Mouse (Mus musculus) forebrain, embryonic 12.5 days (tissue): ENCODE results near the gene Ifih1. TPM values are rescaled to one million over a fixed set of nuclear protein-coding genes. Genes with fewer than 3 reads are reported as not detected.

Experiments
- ATAC-seq: fragments of 200-750 bp; cut with Nextera tagmentation; 2 replicates; pipeline ENCODE4 v1.8.0; 2017; ENCODE audit warnings: moderate TSS enrichment; ENCODE audit not compliant: low FRiP score
- H3K27ac ChIP-seq: fragments of 300-500 bp; sonication (generic); 2 replicates; pipeline ENCODE4 v1.5.1; 2016; ENCODE audit warnings: mild to moderate bottlenecking
- H3K27me3 ChIP-seq: fragments of 300-500 bp; sonication (generic); 2 replicates; pipeline ENCODE4 v1.6.1; 2016; ENCODE audit warnings: mild to moderate bottlenecking
- H3K36me3 ChIP-seq: fragments of 300-500 bp; sonication (generic); replicated peaks from 2 replicates; pipeline ENCODE4 v1.6.1; 2016; ENCODE audit warnings: mild to moderate bottlenecking
- H3K4me1 ChIP-seq: fragments of 300-500 bp; sonication (generic); 2 replicates; pipeline ENCODE4 v1.6.1; 2016
- H3K4me2 ChIP-seq: fragments of 300-500 bp; sonication (generic); 2 replicates; pipeline ENCODE4 v1.6.1; 2016; ENCODE audit warnings: mild to moderate bottlenecking, moderate library complexity
- H3K4me3 ChIP-seq: fragments of 300-500 bp; sonication (generic); replicated peaks from 2 replicates; pipeline ENCODE4 v1.5.1; 2016; ENCODE audit warnings: mild to moderate bottlenecking
- H3K9ac ChIP-seq: fragments of 300-500 bp; sonication (generic); 2 replicates; pipeline ENCODE4 v1.6.1; 2016; ENCODE audit warnings: mild to moderate bottlenecking
- H3K9me3 ChIP-seq: fragments of 300-500 bp; sonication (generic); 2 replicates; pipeline ENCODE4 v1.6.1; 2016
- WGBS: fragments of 180-500 bp; shearing (Covaris S2); methylation state at CpG from one replicate; pipeline ENCODE4 v1.1.7; 2016; 5-methylcytosine and 5-hydroxymethylcytosine counted together
- polyA plus RNA-seq: library from polyadenylated mRNA; unstranded; fragments of >200 nt; fragmentation: Nextera tagmentation; extraction: Ambion mirVana; gene quantifications from 2 replicates; pipeline ENCODE4 v1.2.1, GENCODE M21; 2016

Ifih1 gene
- 1.5 and 1.9 TPM in 2 replicates for polyA plus RNA-seq

GRCm38 (mm10) chr2:62646014-62646645 is at the start of gene Ifih1:
Ifih1 (minus strand) TSS chr2:62646255.
- peak within 1 kb of the TSS; percentile 53; the same call in 1 of the 2 replicates for H3K27ac ChIP-seq
- ATAC-seq, result peak; percentile 91
- peaks cover 11% of the 10 kb centered on the region for H3K27me3 ChIP-seq
- peak within 1 kb of the TSS; percentile 68 for H3K4me2 ChIP-seq
- H3K9ac ChIP-seq, result peak within 1 kb of the TSS; percentile 47
- peaks cover 16% of the 10 kb centered on the region for H3K4me1 ChIP-seq
- WGBS, result 2% methylated on average over 30 of the region's 30 CpGs
- H3K9me3 ChIP-seq, result no peaks in the 10 kb centered on the region
- H3K36me3 ChIP-seq, result no peaks in the 10 kb centered on the region
- peak within 1 kb of the TSS; percentile 47 for H3K4me3 ChIP-seq

DNA sequence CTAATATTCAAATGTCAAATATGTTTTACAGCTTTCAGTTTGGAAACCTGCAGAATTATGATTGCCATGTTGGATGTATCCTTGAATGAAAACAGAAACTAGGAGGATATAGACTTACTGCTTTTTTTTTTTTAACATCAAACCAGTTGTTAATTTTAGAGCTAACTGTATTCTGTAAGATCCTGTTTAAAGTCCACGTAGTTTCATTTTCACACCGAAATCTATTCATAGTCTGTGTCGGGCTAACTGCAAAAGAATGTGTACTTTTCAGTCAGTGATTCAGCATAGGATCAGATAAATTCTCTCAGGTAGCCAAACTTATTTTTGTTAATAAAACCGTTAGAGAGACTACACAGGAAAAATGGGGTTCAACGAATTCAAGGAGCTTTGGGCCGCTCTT is 39.9 kb upstream of the Ifih1 start:
- H3K27me3 ChIP-seq, result no peaks in the 10 kb centered on the region
- no peaks in the 10 kb centered on the region for H3K36me3 ChIP-seq
- H3K9ac ChIP-seq, result no peak overlapping the region
- H3K4me3 ChIP-seq, result no peak overlapping the region
- 92% methylated on average over 6 of the region's 6 CpGs for WGBS
- H3K4me2 ChIP-seq, result no peak overlapping the region
- no peak overlapping the region for H3K27ac ChIP-seq
- ATAC-seq, result no peak
- H3K4me1 ChIP-seq, result no peaks in the 10 kb centered on the region; the same call in 1 of the 2 replicates
- H3K9me3 ChIP-seq, result no peaks in the 10 kb centered on the region

DNA sequence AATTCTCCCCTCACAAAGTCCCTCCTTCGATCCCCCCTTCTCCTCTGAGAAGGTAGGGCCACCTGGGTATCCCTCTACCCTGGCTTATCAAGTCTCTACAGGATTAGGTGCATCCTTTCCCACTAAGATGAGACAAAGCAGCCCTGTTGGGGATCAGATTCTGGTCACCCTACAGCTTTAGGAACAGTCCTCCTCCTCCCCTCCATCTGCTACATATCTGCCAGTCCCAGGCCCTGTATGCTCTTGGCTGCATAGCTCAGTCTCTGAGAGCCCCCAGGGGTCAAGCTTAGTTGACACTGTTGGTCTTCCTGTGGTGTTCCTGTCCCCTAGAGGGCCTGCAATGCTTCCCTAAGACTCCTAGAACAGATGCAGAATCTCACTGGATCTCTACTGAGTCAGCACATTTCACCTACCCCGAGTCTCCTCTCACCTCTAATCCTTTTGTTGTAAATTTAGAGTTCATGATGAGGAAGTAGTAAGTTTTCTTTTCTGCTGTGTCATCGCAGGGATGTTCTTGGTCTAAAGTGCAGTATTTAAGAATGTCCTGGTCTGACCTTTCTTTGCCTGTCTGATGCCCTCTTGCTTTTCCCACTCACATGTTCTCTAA is 39.0 kb upstream of the Ifih1 start:
- Histone ChIP-seq H3K4me1 (no peaks in the 10 kb centered on the region; the same call in 1 of the 2 replicates), H3K9me3 (no peaks in the 10 kb centered on the region), H3K9ac (no peak overlapping the region), H3K27me3 (no peaks in the 10 kb centered on the region), H3K4me2 (no peak overlapping the region), H3K36me3 (no peaks in the 10 kb centered on the region), H3K4me3 (no peak overlapping the region), H3K27ac (no peak overlapping the region)
- 64% methylated on average over 3 of the region's 3 CpGs for WGBS
- ATAC-seq, result no peak

DNA sequence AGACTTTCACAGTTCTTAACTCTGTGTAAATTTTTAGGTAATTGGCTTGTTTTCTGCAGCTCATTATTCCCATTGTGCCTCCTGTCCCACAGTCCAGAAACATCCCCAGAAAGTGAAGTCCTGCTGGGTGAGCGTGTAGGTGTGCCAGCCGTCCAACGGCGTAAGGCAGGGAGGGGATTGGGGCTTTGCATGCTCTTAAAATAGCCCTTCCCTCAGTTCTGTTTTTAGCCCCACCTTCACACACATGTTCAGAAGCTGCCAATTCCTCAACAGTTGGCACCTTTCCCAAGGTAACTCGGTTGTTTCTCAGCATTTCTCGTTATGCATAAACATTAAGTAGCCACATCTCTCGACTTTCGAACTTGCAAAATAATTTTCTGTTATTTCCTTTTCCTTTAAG is 35.6 kb upstream of the Ifih1 start:
- Histone ChIP-seq H3K4me3 (no peak overlapping the region), H3K27me3 (no peaks in the 10 kb centered on the region)
- peak; percentile 53; the same call in 1 of the 2 replicates for ATAC-seq

GRCm38 (mm10) chr2:62672788-62673187 is 26.7 kb upstream of the Ifih1 start:
- 92% methylated on average over 5 of the region's 5 CpGs for WGBS
- Histone ChIP-seq H3K9me3 (no peaks in the 10 kb centered on the region), H3K27ac (no peak overlapping the region), H3K27me3 (no peaks in the 10 kb centered on the region), H3K4me2 (no peak overlapping the region), H3K4me1 (no peaks in the 10 kb centered on the region), H3K9ac (no peak overlapping the region), H3K4me3 (no peak overlapping the region), H3K36me3 (no peaks in the 10 kb centered on the region)
- no peak for ATAC-seq

More for the DNA sequence above, 35.6 kb upstream of the Ifih1 start:
- Histone ChIP-seq H3K9ac (no peak overlapping the region), H3K27ac (no peak overlapping the region), H3K4me1 (no peaks in the 10 kb centered on the region; the same call in 1 of the 2 replicates), H3K4me2 (no peak overlapping the region), H3K9me3 (no peaks in the 10 kb centered on the region), H3K36me3 (no peaks in the 10 kb centered on the region)
- WGBS, result 54% methylated on average over 8 of the region's 8 CpGs

GRCm38 (mm10) chr2:62670767-62671166 is 24.7 kb upstream of the Ifih1 start:
- Histone ChIP-seq H3K4me2 (no peak overlapping the region), H3K9ac (no peak overlapping the region), H3K9me3 (no peaks in the 10 kb centered on the region), H3K27ac (no peak overlapping the region), H3K27me3 (no peaks in the 10 kb centered on the region), H3K4me3 (no peak overlapping the region), H3K4me1 (no peaks in the 10 kb centered on the region), H3K36me3 (no peaks in the 10 kb centered on the region)
- WGBS, result 84% methylated on average over 4 of the region's 4 CpGs
- no peak for ATAC-seq

DNA sequence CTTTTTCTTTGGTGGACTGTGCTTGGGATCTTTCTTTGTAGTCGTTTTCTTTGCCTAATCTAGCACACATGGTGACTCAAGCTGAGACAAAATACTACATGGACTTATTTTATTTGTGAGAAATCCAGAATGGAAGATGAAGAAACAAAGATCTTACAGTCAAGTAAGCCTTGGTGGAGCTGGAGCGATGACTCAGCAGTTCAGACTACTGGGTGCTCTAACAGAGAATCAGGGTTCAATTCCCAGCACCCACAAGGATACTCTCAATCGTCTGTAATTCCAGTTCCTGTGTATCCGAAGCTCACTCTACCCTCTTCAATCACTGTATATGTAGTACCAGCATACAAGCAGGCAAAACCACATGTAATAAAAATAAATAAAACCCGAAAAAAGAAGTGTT is 24.2 kb upstream of the Ifih1 start:
- Histone ChIP-seq H3K4me2 (no peak overlapping the region), H3K27ac (no peak overlapping the region), H3K4me1 (no peaks in the 10 kb centered on the region), H3K36me3 (no peaks in the 10 kb centered on the region), H3K9ac (no peak overlapping the region), H3K9me3 (no peaks in the 10 kb centered on the region), H3K4me3 (no peak overlapping the region), H3K27me3 (no peaks in the 10 kb centered on the region)
- no peak for ATAC-seq
- WGBS, result 83% methylated on average over 5 of the region's 5 CpGs

DNA sequence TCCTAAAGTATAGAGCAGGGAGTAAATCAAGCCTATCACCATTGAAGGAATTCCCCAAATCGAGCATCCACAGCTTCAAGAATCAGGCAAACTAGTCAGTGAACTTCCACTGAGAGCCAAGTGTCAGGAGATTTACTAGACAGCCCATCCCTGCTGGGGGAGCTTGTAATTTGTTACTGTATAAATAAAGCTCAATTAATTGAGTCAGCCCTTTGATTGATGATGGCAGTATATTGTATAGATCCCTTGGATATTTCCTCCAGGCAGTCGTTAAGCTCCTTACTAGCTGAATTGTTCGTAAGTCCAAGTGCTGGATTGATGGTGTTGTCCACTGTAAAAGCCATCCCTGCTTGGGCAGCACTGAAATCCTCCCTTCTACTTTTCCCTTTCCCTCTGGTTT is 23.8 kb upstream of the Ifih1 start:
- Histone ChIP-seq H3K27me3 (no peaks in the 10 kb centered on the region), H3K27ac (no peak overlapping the region), H3K9ac (no peak overlapping the region), H3K4me3 (no peak overlapping the region), H3K9me3 (no peaks in the 10 kb centered on the region), H3K36me3 (no peaks in the 10 kb centered on the region), H3K4me1 (no peaks in the 10 kb centered on the region), H3K4me2 (no peak overlapping the region)
- ATAC-seq, result no peak
- 73% methylated on average over 3 of the region's 3 CpGs for WGBS

GRCm38 (mm10) chr2:62665536-62665935 is 19.5 kb upstream of the Ifih1 start:
- H3K4me1 ChIP-seq, result 0 out of 2 replicates have a peak, but pooled peaks cover 2% of the 10 kb centered on the region
- no peaks in the 10 kb centered on the region for H3K36me3 ChIP-seq
- 69% methylated on average over 1 of the region's 1 CpGs for WGBS
- no peak overlapping the region for H3K4me2 ChIP-seq
- H3K27me3 ChIP-seq, result no peaks in the 10 kb centered on the region
- H3K27ac ChIP-seq, result no peak overlapping the region
- H3K4me3 ChIP-seq, result no peak overlapping the region
- no peaks in the 10 kb centered on the region for H3K9me3 ChIP-seq
- H3K9ac ChIP-seq, result no peak overlapping the region
- ATAC-seq, result no peak

- 67% methylated on average over 7 of the region's 7 CpGs for WGBS
- H3K4me2 ChIP-seq, result peak overlapping the region; percentile 93
Observed at GRCm38 (mm10) chr2:62664839-62665238, 18.8 kb upstream of the Ifih1 start.

DNA sequence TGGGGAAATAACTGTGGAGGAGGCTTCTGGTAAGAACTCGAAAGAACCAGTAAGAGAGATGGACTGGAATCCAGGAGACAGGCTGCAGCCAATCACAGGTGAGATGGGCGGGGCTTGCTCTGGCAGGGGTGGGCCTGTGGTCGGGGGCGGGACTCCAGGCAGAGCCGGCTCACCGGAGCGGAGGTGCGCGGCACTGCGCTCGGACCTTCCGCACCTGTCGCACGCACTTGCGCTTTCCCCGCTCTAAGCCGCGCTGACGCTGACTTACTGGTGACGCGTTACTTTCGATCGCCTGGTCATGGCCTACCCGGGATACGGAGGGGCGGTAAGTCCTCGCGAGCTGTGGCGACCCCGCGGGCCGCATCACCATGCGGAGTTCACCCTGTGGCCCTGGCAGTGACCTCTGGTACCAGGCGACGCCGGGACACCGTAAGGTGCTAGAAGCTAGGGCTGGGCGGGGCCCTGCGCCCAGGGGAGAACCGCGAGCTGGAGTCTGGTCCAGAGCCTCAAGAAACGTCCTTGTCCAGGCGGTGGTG is 18.1 kb upstream of the Ifih1 start, which contains the start of gene Gca:
Gene Gca (plus strand): TSS at position 151 of the 536 bp plus-strand sequence.
- Histone ChIP-seq H3K4me1 (0 out of 2 replicates have a peak, but pooled peaks cover 2% of the 10 kb centered on the region), H3K4me3 (peak within 1 kb of the TSS; percentile 66), H3K27ac (no peak within 1 kb of the TSS), H3K4me2 (peak within 1 kb of the TSS; percentile 93), H3K36me3 (no peaks in the 10 kb centered on the region), H3K9ac (peak within 1 kb of the TSS; percentile 62), H3K27me3 (no peaks in the 10 kb centered on the region), H3K9me3 (no peaks in the 10 kb centered on the region)
- under 1% methylated on average over 43 of the region's 43 CpGs for WGBS
- peak; percentile 98 for ATAC-seq

More at GRCm38 (mm10) chr2:62664839-62665238, 18.8 kb upstream of the Ifih1 start:
- no peaks in the 10 kb centered on the region for H3K9me3 ChIP-seq
- no peaks in the 10 kb centered on the region for H3K27me3 ChIP-seq
- H3K4me3 ChIP-seq, result peak overlapping the region; percentile 66; the same call in 1 of the 2 replicates
- H3K4me1 ChIP-seq, result 0 out of 2 replicates have a peak, but pooled peaks cover 2% of the 10 kb centered on the region
- no peak overlapping the region for H3K27ac ChIP-seq
- H3K36me3 ChIP-seq, result no peaks in the 10 kb centered on the region
- no peak for ATAC-seq
- H3K9ac ChIP-seq, result no peak overlapping the region

DNA sequence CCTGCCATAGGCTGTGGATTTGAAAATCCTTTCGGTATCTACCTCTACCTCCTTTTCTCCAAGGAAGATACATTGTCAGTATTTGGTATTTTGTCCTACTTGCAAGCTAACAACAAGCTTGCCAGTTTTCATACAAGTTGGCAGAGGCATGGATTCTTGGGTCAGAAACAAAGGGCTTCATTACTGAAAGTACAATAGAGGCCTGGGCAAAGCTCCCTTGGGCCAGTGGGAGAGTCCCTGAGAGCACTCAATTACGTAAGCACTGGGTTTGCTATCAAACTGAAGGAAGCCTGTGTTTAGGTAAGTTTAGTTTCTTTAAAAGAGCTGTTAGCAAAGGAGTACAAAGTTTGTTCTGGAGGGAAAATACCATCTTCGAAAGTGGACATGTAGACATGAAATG is 16.5 kb upstream of the Ifih1 start:
- no peaks in the 10 kb centered on the region for H3K9me3 ChIP-seq
- no peak overlapping the region for H3K4me3 ChIP-seq
- H3K27me3 ChIP-seq, result no peaks in the 10 kb centered on the region
- no peak overlapping the region for H3K9ac ChIP-seq
- 78% methylated on average over 3 of the region's 3 CpGs for WGBS
- no peak for ATAC-seq
- H3K4me2 ChIP-seq, result no peak overlapping the region
- no peaks in the 10 kb centered on the region for H3K36me3 ChIP-seq
- H3K4me1 ChIP-seq, result 0 out of 2 replicates have a peak, but pooled peaks cover 2% of the 10 kb centered on the region
- H3K27ac ChIP-seq, result no peak overlapping the region
